Mouse (Mus musculus): Measurements from ENCODE around the gene Ccni.

Gene Ccni

GRCm38 (mm10) chr5:93206109-93207005 lies at the start of gene Ccni, which contains the start of gene 2010109A12Rik:
Ccni (minus strand) TSS chr5:93206495.
2010109A12Rik (plus strand) TSS chr5:93206518.
- DNase-seq (ENCODE audit: low read depth, low spot score): peak; percentile 97

GRCm38 (mm10) chr5:93255759-93256265 lies 49.5 kb upstream of the Ccni start:
- no peak for DNase-seq (ENCODE audit: low read depth, low spot score)

- peak; percentile 85 for DNase-seq (ENCODE audit: low read depth, low spot score)
These were observed 44.9 kb upstream of the Ccni start for GRCm38 (mm10) chr5:93251001-93251760.

- DNase-seq (ENCODE audit: low read depth, low spot score): no peak
These were observed 43.8 kb upstream of the Ccni start for GRCm38 (mm10) chr5:93249940-93250578.

- no peak for DNase-seq (ENCODE audit: low read depth, low spot score)
These were observed 39.0 kb upstream of the Ccni start for GRCm38 (mm10) chr5:93245280-93245679.

- DNase-seq (ENCODE audit: low read depth, low spot score): no peak
These were observed 33.6 kb upstream of the Ccni start for GRCm38 (mm10) chr5:93239590-93240544.

- DNase-seq (ENCODE audit: low read depth, low spot score): no peak
These were observed 30.2 kb upstream of the Ccni start for GRCm38 (mm10) chr5:93236541-93236940.

GRCm38 (mm10) chr5:93235888-93236287 lies 29.6 kb upstream of the Ccni start:
- DNase-seq (ENCODE audit: low read depth, low spot score): no peak

- no peak for DNase-seq (ENCODE audit: low read depth, low spot score)
These were observed 28.3 kb upstream of the Ccni start for GRCm38 (mm10) chr5:93234605-93235004.

- no peak for DNase-seq (ENCODE audit: low read depth, low spot score)
These were observed 27.8 kb upstream of the Ccni start for GRCm38 (mm10) chr5:93234130-93234529.

- no peak for DNase-seq (ENCODE audit: low read depth, low spot score)
These were observed 26.5 kb upstream of the Ccni start for GRCm38 (mm10) chr5:93232838-93233237.

GRCm38 (mm10) chr5:93231721-93232120 lies 25.4 kb upstream of the Ccni start:
- no peak for DNase-seq (ENCODE audit: low read depth, low spot score)

GRCm38 (mm10) chr5:93229527-93229926 lies 23.2 kb upstream of the Ccni start:
- DNase-seq (ENCODE audit: low read depth, low spot score): no peak

GRCm38 (mm10) chr5:93227157-93227556 lies 20.9 kb upstream of the Ccni start:
- DNase-seq (ENCODE audit: low read depth, low spot score): no peak

- DNase-seq (ENCODE audit: low read depth, low spot score): no peak
These were observed 18.3 kb upstream of the Ccni start for GRCm38 (mm10) chr5:93224549-93224948.

- DNase-seq (ENCODE audit: low read depth, low spot score): peak; percentile 54
These were observed 15.4 kb upstream of the Ccni start for GRCm38 (mm10) chr5:93221661-93222060.

GRCm38 (mm10) chr5:93218375-93218774 lies 12.1 kb upstream of the Ccni start:
- no peak for DNase-seq (ENCODE audit: low read depth, low spot score)

GRCm38 (mm10) chr5:93207555-93207954 lies 1.3 kb upstream of the Ccni start:
- no peak for DNase-seq (ENCODE audit: low read depth, low spot score)

GRCm38 (mm10) chr5:93207006-93207348 lies 682 bp upstream of the Ccni start:
- no peak for DNase-seq (ENCODE audit: low read depth, low spot score)

- peak; percentile 22 for DNase-seq (ENCODE audit: low read depth, low spot score)
These were observed 755 bp downstream of the Ccni start for GRCm38 (mm10) chr5:93205371-93206108.
